Mouse (Mus musculus): ENCODE results near the gene Tfap2a.

- TF ChIP-seq CTCF (IDR thresholded peaks at IDR 0.05; ENCODE audit: low read depth, low read length) (no peak), POLR2AphosphoS5 (IDR thresholded peaks at IDR 0.05; ENCODE audit: insufficient replicate concordance, low read depth, low read length) (no peak), GATA1 (IDR thresholded peaks at IDR 0.05; ENCODE audit: borderline replicate concordance, low read length) (no peak)
These were observed 14.6 kb downstream of the Tfap2a start for GRCm38 (mm10) chr13:40723598-40723920.
